ENCODE assay signal across 8 mouse cellular contexts in genomic region chr5:137583670-137584169, GRCm38 (mm10). TPM values are rescaled to one million over a fixed set of nuclear protein-coding genes. Genes with fewer than 3 reads are reported as not detected.
DNase-seq lines count a peak whose midpoint lies in the region; TF ChIP-seq lines count a peak whose summit lies in the region.

No protein-coding gene starts in this region.

- TF ChIP-seq CTCF in cerebellum, adult 2 months (IDR thresholded peaks at IDR 0.05; ENCODE audit: borderline replicate concordance, insufficient read depth, low read depth, low read length) = no peak
- no peak for TF ChIP-seq CTCF in small intestine, adult 2 months (IDR thresholded peaks at IDR 0.05; ENCODE audit: extremely low read depth, insufficient read length, insufficient replicate concordance, low read depth, low read length)

- peak overlapping the region; percentile 42 for H3K4me3 ChIP-seq in cerebellum, adult 2 months (replicated peaks; ENCODE audit: insufficient read depth, low read depth, low read length)
- H3K4me3 ChIP-seq in small intestine, adult 2 months (ENCODE audit: low read depth, low read length) = peak overlapping the region; percentile 37

- H3K36me3 ChIP-seq in small intestine, adult 2 months (ENCODE audit: control insufficient read depth, insufficient read depth, low read length) = no peaks in the 10 kb centered on the region

- 28% methylated on average over 27 of the region's 27 CpGs for WGBS in cerebellum, adult 2 months
- 17% methylated on average over 27 of the region's 27 CpGs for WGBS in small intestine, adult 2 months

- DNase-seq in cerebellum, adult 2 months = peak; percentile 18 to 37
- no peak for DNase-seq in cerebellum, adult 9-11 months
- DNase-seq in brain, adult 2 months (ENCODE audit: low read depth, low spot score) = peak; percentile 87
- peak; percentile 19 for DNase-seq in heart, adult 8-10 months (ENCODE audit: low spot score)
- peak; percentile 64 to 75 for DNase-seq in layer of hippocampus, postnatal 10 days (ENCODE audit: low spot score in 2 of 2)
- DNase-seq in lung, postnatal 14 days = peak; percentile 21
- DNase-seq in spleen, postnatal 14 days (ENCODE audit: low spot score in 2 of 2) = no peak

- no peaks in the 10 kb centered on the region for H3K27me3 ChIP-seq in cerebellum, adult 2 months (ENCODE audit: control insufficient read depth, insufficient read depth, low read length)
- H3K27me3 ChIP-seq in small intestine, adult 2 months (ENCODE audit: control insufficient read depth, insufficient read depth, low read length) = peaks cover 11% of the 10 kb centered on the region; the same call in 1 of the 2 replicates

- H3K4me1 ChIP-seq in cerebellum, adult 2 months (ENCODE audit: control insufficient read depth, insufficient read depth, low read length) = no peaks in the 10 kb centered on the region; the same call in 1 of the 2 replicates
- H3K4me1 ChIP-seq in small intestine, adult 2 months (ENCODE audit: control insufficient read depth, insufficient read depth, insufficient read length, low read length) = no peaks in the 10 kb centered on the region

- H3K27ac ChIP-seq in cerebellum, adult 2 months (ENCODE audit: insufficient read depth, low read length) = no peak overlapping the region
- H3K27ac ChIP-seq in small intestine, adult 2 months (ENCODE audit: insufficient read depth, low read depth, low read length) = no peak overlapping the region

- TF ChIP-seq POLR2A in cerebellum, adult 2 months (IDR thresholded peaks at IDR 0.05; ENCODE audit: borderline replicate concordance, insufficient read depth, low read length) = no peak
- TF ChIP-seq POLR2A in small intestine, adult 2 months (IDR thresholded peaks at IDR 0.05; ENCODE audit: low read depth, low read length) = no peak

RNA-seq across cellular contexts. Expression of gene Tfr2, which starts 14.1 kb away (rescaled TPM):
- 6.7 and 6.8 TPM in 2 replicates for polyA plus RNA-seq in cerebellum, adult 2 months (2012; rRNA removed)
- total RNA-seq in heart, adult 8-10 months (2022) = under 1 TPM in 1 of 4 experiments, not detected in 3; 0.09 TPM
- 10 to 100 TPM; 22.4 to 23.0 TPM for total RNA-seq in layer of hippocampus, postnatal 10 days (2021)
- 0.20 and 0.52 TPM in 2 replicates for polyA plus RNA-seq in small intestine, adult 2 months (2012; rRNA removed)

RNA-seq across cellular contexts. Expression of gene Mospd3, which starts 17.1 kb away (rescaled TPM):
- polyA plus RNA-seq in cerebellum, adult 2 months (2012; rRNA removed) = 56.0 and 61.7 TPM in 2 replicates
- total RNA-seq in heart, adult 8-10 months (2022) = 10 to 100 TPM in 3 of 4 experiments, 1 to 10 TPM in 1; 9.0 to 17.6 (median 14.4) TPM
- 10 to 100 TPM; 46.1 to 51.8 TPM for total RNA-seq in layer of hippocampus, postnatal 10 days (2021)
- polyA plus RNA-seq in small intestine, adult 2 months (2012; rRNA removed) = 89.7 and 164 TPM in 2 replicates

RNA-seq across cellular contexts. Expression of gene Pcolce, which starts 29.9 kb away (rescaled TPM):
- 11.3 and 15.1 TPM in 2 replicates for polyA plus RNA-seq in cerebellum, adult 2 months (2012; rRNA removed)
- total RNA-seq in heart, adult 8-10 months (2022) = 10 to 100 TPM; 38.9 to 46.0 (median 42.2) TPM
- total RNA-seq in layer of hippocampus, postnatal 10 days (2021) = 10 to 100 TPM; 10.7 to 12.0 TPM
- 30.4 and 31.1 TPM in 2 replicates for polyA plus RNA-seq in small intestine, adult 2 months (2012; rRNA removed)

RNA-seq across cellular contexts. Expression of gene Actl6b, which starts 30.4 kb away (rescaled TPM):
- polyA plus RNA-seq in cerebellum, adult 2 months (2012; rRNA removed) = 125 and 135 TPM in 2 replicates
- total RNA-seq in heart, adult 8-10 months (2022) = not detected
- total RNA-seq in layer of hippocampus, postnatal 10 days (2021) = 100 to 1,000 TPM; 124 to 134 TPM
- polyA plus RNA-seq in small intestine, adult 2 months (2012; rRNA removed) = 0.47 and 1.0 TPM in 2 replicates

RNA-seq across cellular contexts. Expression of gene Fbxo24, which starts 45.1 kb away (rescaled TPM):
- polyA plus RNA-seq in cerebellum, adult 2 months (2012; rRNA removed) = 0.25 and 0.31 TPM in 2 replicates
- total RNA-seq in heart, adult 8-10 months (2022) = under 1 TPM; 0.19 to 0.29 (median 0.23) TPM
- under 1 TPM; 0.27 to 0.36 TPM for total RNA-seq in layer of hippocampus, postnatal 10 days (2021)
- polyA plus RNA-seq in small intestine, adult 2 months (2012; rRNA removed) = 0.08 and 0.19 TPM in 2 replicates

Comparison
In these comparisons a context has a peak if more than half of its experiments do, and no peak if none do; other contexts are left out.
1. DNase-seq: peak in cerebellum, adult 2 months (2 of 2), brain, adult 2 months (single experiment), heart, adult 8-10 months (single experiment), layer of hippocampus, postnatal 10 days (2 of 2) and lung, postnatal 14 days (single experiment); none in cerebellum, adult 9-11 months (single experiment) and spleen, postnatal 14 days (0 of 2).
2. RNA of gene Tfr2, which starts 14.1 kb away (total RNA-seq): 22.4 to 23.0 TPM in layer of hippocampus, postnatal 10 days; 0.09 TPM in heart, adult 8-10 months; every median in the first group is over 10 times any median in the second.